Mouse (Mus musculus) olfactory bulb, adult 2 months (tissue): ENCODE measurements around the gene Ppp6r2.

ENCODE experiments used
- CTCF ChIP-seq: fragments of 200-500 bp; IDR thresholded peaks from 2 replicates; pipeline ENCODE4 v1.5.1; 2012; ENCODE audit warnings: low read depth, mild to moderate bottlenecking, low read length, moderate library complexity; ENCODE audit not compliant: insufficient read depth
- POLR2A ChIP-seq: fragments of 200-500 bp; IDR thresholded peaks from 2 replicates; pipeline ENCODE4 v1.6.1; 2012; ENCODE audit warnings: mild to moderate bottlenecking, low read depth, low read length, moderate library complexity; ENCODE audit not compliant: insufficient read depth

DNA sequence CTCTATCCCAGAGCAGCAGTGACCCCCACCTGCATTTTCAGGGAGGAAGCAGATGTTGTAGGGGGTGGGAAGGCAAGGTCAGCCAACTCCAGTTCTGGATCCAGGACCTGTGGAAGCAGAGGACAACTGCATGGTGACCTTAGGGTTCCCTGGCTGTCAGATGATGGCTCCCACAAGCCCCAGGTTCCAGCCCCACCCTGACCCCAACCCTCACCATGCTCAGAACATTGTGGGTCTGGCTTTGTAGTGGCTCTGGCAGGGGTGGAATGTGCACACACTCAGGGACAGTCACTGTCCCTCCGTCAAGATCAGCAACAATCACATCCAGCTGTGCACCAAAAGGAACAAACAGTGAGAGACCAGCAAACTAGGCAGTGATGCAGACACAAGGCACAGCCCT is 94.6 kb downstream of the Ppp6r2 start:
- no peak for TF ChIP-seq POLR2A
- no peak for TF ChIP-seq CTCF
